Mouse (Mus musculus): Measurements from ENCODE around the gene Ksr2. TPM values are rescaled to one million over a fixed set of nuclear protein-coding genes. Genes with fewer than 3 reads are reported as not detected.

Gene Ksr2
- total and polyA plus RNA-seq, 3 experiments, result not detected

- Histone ChIP-seq H3K9me3 (replicated peaks; ENCODE audit: insufficient read depth, low read length) (no peaks in the 10 kb centered on the region), H3K27ac (ENCODE audit: control insufficient read depth, low read depth, low read length) (no peak overlapping the region), H3K4me3 (ENCODE audit: control insufficient read depth in 1 of 2, insufficient read depth in 1 of 2, low read depth in 2 of 2, low read length in 2 of 2) (no peak overlapping the region), H3K4me1 (ENCODE audit: control insufficient read depth in 1 of 2, insufficient read depth in 2 of 2, low read length in 2 of 2) (no peaks in the 10 kb centered on the region), H3K9ac (ENCODE audit: control insufficient read depth, low read depth, low read length, poor library complexity, severe bottlenecking) (no peak overlapping the region), H3K79me2 (ENCODE audit: control insufficient read depth, insufficient read depth, low read length, poor library complexity) (no peaks in the 10 kb centered on the region), H3K36me3 (ENCODE audit: control insufficient read depth in 1 of 2, insufficient read depth in 2 of 2, low read length in 2 of 2) (no peaks in the 10 kb centered on the region), H3K27me3 (ENCODE audit: control insufficient read depth in 1 of 2, insufficient read depth in 2 of 2, low read length in 2 of 2) (no peaks in the 10 kb centered on the region)
- TF ChIP-seq POLR2AphosphoS5 (IDR thresholded peaks at IDR 0.05; ENCODE audit: borderline replicate concordance, low read depth, low read length), result no peak
- no peak for TF ChIP-seq MAX (IDR thresholded peaks at IDR 0.05; ENCODE audit: low read length)
- no peak for TF ChIP-seq RAD21 (IDR thresholded peaks at IDR 0.05; ENCODE audit: low read depth, low read length)
- no peak for TF ChIP-seq UBTF (IDR thresholded peaks at IDR 0.05; ENCODE audit: borderline replicate concordance, insufficient read depth, low read depth, low read length)
- no peak for TF ChIP-seq MXI1 (IDR thresholded peaks at IDR 0.05; ENCODE audit: low read depth, low read length)
- no peak for TF ChIP-seq CTCF (IDR thresholded peaks at IDR 0.05 in 2 of 3, conservative IDR thresholded peaks at IDR 0.05 in 1 of 3; ENCODE audit: control insufficient read depth in 1 of 3, insufficient read depth in 1 of 3, low read depth in 2 of 3, low read length in 3 of 3, poor library complexity in 1 of 3, severe bottlenecking in 1 of 3)
- no peak for TF ChIP-seq GATA1 (IDR thresholded peaks at IDR 0.05; ENCODE audit: low read depth, low read length)
- no peak for TF ChIP-seq MEF2A (IDR thresholded peaks at IDR 0.05; ENCODE audit: extremely low read depth, insufficient replicate concordance, low read depth, low read length, poor library complexity, severe bottlenecking)
- TF ChIP-seq USF1 (IDR thresholded peaks at IDR 0.05; ENCODE audit: low read depth, low read length), result no peak
- TF ChIP-seq MAFK (IDR thresholded peaks at IDR 0.05; ENCODE audit: borderline replicate concordance, low read depth, low read length), result no peak
- no peak for TF ChIP-seq SMC3 (IDR thresholded peaks at IDR 0.05; ENCODE audit: low read depth, low read length)
- no peak for TF ChIP-seq BHLHE40 (IDR thresholded peaks at IDR 0.05; ENCODE audit: borderline replicate concordance, low read depth, low read length)
- no peak for TF ChIP-seq ELF1 (IDR thresholded peaks at IDR 0.05; ENCODE audit: low read depth, low read length)
- no peak for TF ChIP-seq MAZ (IDR thresholded peaks at IDR 0.05; ENCODE audit: low read depth, low read length)
- no peak for TF ChIP-seq ZNF384 (IDR thresholded peaks at IDR 0.05; ENCODE audit: low read depth, low read length)
- no peak for TF ChIP-seq E2F4 (IDR thresholded peaks at IDR 0.05; ENCODE audit: borderline replicate concordance, low read depth, low read length)
- TF ChIP-seq SIN3A (IDR thresholded peaks at IDR 0.05; ENCODE audit: low read length), result no peak
- no peak for TF ChIP-seq TAL1 (IDR thresholded peaks at IDR 0.05; ENCODE audit: low read length)
- TF ChIP-seq HCFC1 (IDR thresholded peaks at IDR 0.05; ENCODE audit: low read depth, low read length), result no peak
- no peak for DNase-seq (ENCODE audit: low read depth, low spot score)
These were observed 107.9 kb downstream of the Ksr2 start for GRCm38 (mm10) chr5:117521701-117522100.

- TF ChIP-seq HCFC1 (IDR thresholded peaks at IDR 0.05; ENCODE audit: low read depth, low read length), result no peak
- no peak for TF ChIP-seq KAT2A (conservative IDR thresholded peaks at IDR 0.05; ENCODE audit: low read depth, low read length)
- no peak for TF ChIP-seq NRF1 (IDR thresholded peaks at IDR 0.05; ENCODE audit: insufficient read depth, low read depth, low read length, poor library complexity, severe bottlenecking)
- no peak for TF ChIP-seq ZC3H11A (IDR thresholded peaks at IDR 0.05; ENCODE audit: low read depth, low read length)
- peak in 1 of 3 experiments; percentile 43; a peak in 2 of 6 replicates for TF ChIP-seq CTCF (IDR thresholded peaks at IDR 0.05 in 2 of 3, conservative IDR thresholded peaks at IDR 0.05 in 1 of 3; ENCODE audit: control insufficient read depth in 1 of 3, insufficient read depth in 1 of 3, low read depth in 2 of 3, low read length in 3 of 3, poor library complexity in 1 of 3, severe bottlenecking in 1 of 3)
- TF ChIP-seq UBTF (IDR thresholded peaks at IDR 0.05; ENCODE audit: borderline replicate concordance, insufficient read depth, low read depth, low read length), result no peak
- TF ChIP-seq NELFE (IDR thresholded peaks at IDR 0.05; ENCODE audit: low read depth, low read length), result no peak
- TF ChIP-seq MAZ (IDR thresholded peaks at IDR 0.05; ENCODE audit: low read depth, low read length), result no peak
- peak; percentile 2 for TF ChIP-seq RAD21 (IDR thresholded peaks at IDR 0.05; ENCODE audit: low read depth, low read length)
- 0 out of 2 replicates have a peak, but pooled peaks have one; percentile 3 for TF ChIP-seq SMC3 (IDR thresholded peaks at IDR 0.05; ENCODE audit: low read depth, low read length)
- Histone ChIP-seq H3K9me3 (replicated peaks; ENCODE audit: insufficient read depth, low read length) (no peaks in the 10 kb centered on the region), H3K36me3 (ENCODE audit: control insufficient read depth in 1 of 2, insufficient read depth in 2 of 2, low read length in 2 of 2) (no peaks in the 10 kb centered on the region), H3K27ac (ENCODE audit: control insufficient read depth, low read depth, low read length) (no peak overlapping the region), H3K9ac (ENCODE audit: control insufficient read depth, low read depth, low read length, poor library complexity, severe bottlenecking) (no peak overlapping the region), H3K27me3 (ENCODE audit: control insufficient read depth in 1 of 2, insufficient read depth in 2 of 2, low read length in 2 of 2) (no peaks in the 10 kb centered on the region), H3K79me2 (ENCODE audit: control insufficient read depth, insufficient read depth, low read length, poor library complexity) (no peaks in the 10 kb centered on the region), H3K4me1 (ENCODE audit: control insufficient read depth in 1 of 2, insufficient read depth in 2 of 2, low read length in 2 of 2) (no peaks in the 10 kb centered on the region), H3K4me3 (ENCODE audit: control insufficient read depth in 1 of 2, insufficient read depth in 1 of 2, low read depth in 2 of 2, low read length in 2 of 2) (no peak overlapping the region)
- DNase-seq (ENCODE audit: low read depth, low spot score), result no peak
These were observed 108.7 kb downstream of the Ksr2 start for GRCm38 (mm10) chr5:117522471-117522870.
